Mouse (Mus musculus): ENCODE results near the gene Kirrel.

DNA sequence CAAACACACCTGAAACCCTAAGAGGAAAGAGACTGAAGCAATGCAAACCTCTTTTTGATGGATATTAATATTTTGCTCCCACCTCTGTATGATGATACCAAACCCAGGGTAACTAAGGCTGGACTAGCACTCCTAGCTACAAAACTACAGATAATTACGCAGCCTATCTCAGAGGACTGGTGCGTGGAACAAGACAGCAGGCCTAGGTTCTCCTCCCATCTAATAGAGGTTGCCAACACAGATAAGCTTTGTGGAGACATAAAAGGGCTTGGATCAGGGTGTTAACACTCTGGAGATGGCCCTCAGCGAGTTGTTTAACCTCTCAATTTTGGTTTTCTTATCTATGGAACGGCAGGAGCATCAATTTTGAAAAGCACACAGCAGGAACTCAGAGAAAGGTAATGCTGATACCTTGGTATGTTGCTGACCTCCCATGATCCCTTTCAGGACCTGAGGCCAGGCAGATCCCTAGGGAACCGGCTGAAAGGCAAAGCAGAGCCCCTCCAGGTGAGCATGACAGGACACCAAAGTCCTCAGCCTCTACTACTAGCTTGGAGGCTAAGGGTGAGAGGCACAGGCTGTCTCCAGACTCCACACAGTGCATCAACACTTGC lies 5.0 kb downstream of the Kirrel start:
- TF ChIP-seq CEBPB (IDR thresholded peaks at IDR 0.05; ENCODE audit: insufficient read depth, poor library complexity, severe bottlenecking), result no peak
- TF ChIP-seq POLR2AphosphoS2 (IDR thresholded peaks at IDR 0.05; ENCODE audit: insufficient read length, low read depth), result no peak
- TF ChIP-seq E2F4 (IDR thresholded peaks at IDR 0.05; ENCODE audit: insufficient read depth), result no peak

Data from myocyte (in vitro differentiated cells).